Mouse (Mus musculus) CH12.LX (cell line): ENCODE measurements around the gene Hcrt.

Experiments used
- CHD2 ChIP-seq: IDR thresholded peaks from 2 replicates; pipeline ENCODE4 v1.6.1; 2011; ENCODE audit warnings: low read length, improper control_type of control experiment
- CTCF ChIP-seq, 2 experiments: IDR thresholded peaks in 1 of 2; conservative IDR thresholded peaks in 1 of 2; 2 replicates each; pipeline ENCODE4 v1.5.1; 2011 to 2012; ENCODE audit warnings: low read depth in 2 of 2, low read length in 2 of 2, improper control_type of control experiment in 1 of 2, inconsistent platforms in 1 of 2, mild to moderate bottlenecking in 1 of 2, moderate library complexity in 1 of 2
- HCFC1 ChIP-seq: IDR thresholded peaks from 2 replicates; pipeline ENCODE4 v1.6.1; 2012; ENCODE audit warnings: low read depth, mild to moderate bottlenecking, inconsistent platforms, low read length, improper control_type of control experiment
- JUND ChIP-seq: conservative IDR thresholded peaks from 2 replicates; pipeline ENCODE4 v1.6.1; 2011; ENCODE audit warnings: low read depth, low read length, improper control_type of control experiment
- MEF2A ChIP-seq: IDR thresholded peaks from 2 replicates; pipeline ENCODE4 v1.6.1; 2014; ENCODE audit warnings: low read depth, mild to moderate bottlenecking, inconsistent platforms, low read length, improper control_type of control experiment, borderline replicate concordance
- POLR2A ChIP-seq: IDR thresholded peaks from 2 replicates; pipeline ENCODE4 v1.6.1; 2011; ENCODE audit warnings: low read depth, mild to moderate bottlenecking, improper control_type of control experiment, low read length
- TBP ChIP-seq: conservative IDR thresholded peaks from 2 replicates; pipeline ENCODE4 v1.6.1; 2011; ENCODE audit warnings: low read depth, low read length, improper control_type of control experiment
- USF2 ChIP-seq: conservative IDR thresholded peaks from 2 replicates; pipeline ENCODE4 v1.6.1; 2011; ENCODE audit warnings: low read depth, low read length, improper control_type of control experiment
- ZC3H11A ChIP-seq: IDR thresholded peaks from 2 replicates; pipeline ENCODE4 v1.6.1; 2012; ENCODE audit warnings: low read depth, mild to moderate bottlenecking, inconsistent platforms, low read length, improper control_type of control experiment

DNA sequence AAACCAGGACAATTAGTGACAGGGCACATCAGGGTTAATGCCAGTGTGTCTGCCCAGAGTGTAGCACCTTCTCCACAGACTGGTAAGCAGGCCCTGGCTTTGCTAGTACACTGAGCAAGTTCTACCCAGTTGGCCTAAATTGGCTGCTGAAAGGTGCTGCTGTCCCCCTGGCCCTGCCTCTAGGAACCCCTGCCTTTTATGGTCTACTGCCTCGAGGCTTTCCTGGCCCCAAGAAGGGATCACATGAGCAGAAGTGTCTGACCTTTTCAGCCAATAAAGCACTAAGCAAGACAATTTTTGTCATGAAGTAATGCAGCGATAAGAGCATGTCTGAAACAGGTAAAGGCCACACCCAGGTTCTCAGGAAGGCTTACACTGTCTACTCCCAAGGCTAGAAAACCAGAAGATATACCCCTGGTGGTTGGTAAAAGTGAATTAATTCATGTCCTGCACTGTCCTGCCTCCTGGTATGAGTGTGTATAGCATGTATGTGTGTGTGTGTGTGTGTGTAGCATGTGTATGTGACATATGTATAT is 40.2 kb downstream of the Hcrt start:
- TF ChIP-seq CTCF (conservative IDR thresholded peaks at IDR 0.05 in 1 of 2, IDR thresholded peaks at IDR 0.05 in 1 of 2; ENCODE audit: low read depth in 2 of 2, low read length in 2 of 2) (no peak), POLR2A (no peak), MEF2A (no peak), CHD2 (no peak), HCFC1 (no peak), USF2 (no peak), ZC3H11A (no peak), TBP (no peak), JUND (no peak)
